Mouse (Mus musculus): Measurements from ENCODE around the gene Snx29.

DNA sequence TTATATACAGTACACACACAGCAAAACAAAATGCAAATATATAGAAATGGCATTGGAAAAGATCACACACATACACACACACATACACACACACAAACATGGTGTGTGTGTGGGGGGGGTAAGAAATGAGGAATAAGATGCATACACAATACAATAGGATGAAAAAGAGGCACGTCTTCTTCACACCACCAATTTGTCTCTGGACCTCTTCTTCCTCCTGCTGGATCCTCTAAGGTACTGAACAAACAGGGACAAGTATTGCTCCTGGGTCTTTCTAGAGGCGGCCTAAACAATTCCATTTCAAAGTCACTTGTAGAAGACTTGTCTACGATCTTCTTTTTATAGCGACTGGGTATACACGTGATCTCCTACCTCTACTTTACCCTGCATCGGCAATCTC is 194.7 kb downstream of the Snx29 start:
- TF ChIP-seq CTCF (IDR thresholded peaks at IDR 0.05; ENCODE audit: low read depth) (no peak), EP300 (IDR thresholded peaks at IDR 0.05; ENCODE audit: low read depth) (no peak)

Data from liver, embryonic 14.5 days (tissue).